Mouse (Mus musculus) right cerebral cortex, adult 2 months (tissue): ENCODE measurements around the gene Slc30a10.

Source experiments
- DNase-seq, 2 experiments: peaks; one replicate each; pipeline ENCODE4 v3.0.0; 2021 to 2022; ENCODE audit warnings: low spot score in 2 of 2

Gene Slc30a10

GRCm38 (mm10) chr1:185517566-185517965 lies 62.9 kb downstream of the Slc30a10 start:
- peak; percentile 23 to 31 for DNase-seq
